Mouse (Mus musculus): ENCODE results near the gene Trit1. TPM values are rescaled to one million over a fixed set of nuclear protein-coding genes. Genes with fewer than 3 reads are reported as not detected.

Trit1 gene
- total and polyA plus RNA-seq, 2 experiments from 2014 or later: 22.1 to 23.7 TPM

DNA sequence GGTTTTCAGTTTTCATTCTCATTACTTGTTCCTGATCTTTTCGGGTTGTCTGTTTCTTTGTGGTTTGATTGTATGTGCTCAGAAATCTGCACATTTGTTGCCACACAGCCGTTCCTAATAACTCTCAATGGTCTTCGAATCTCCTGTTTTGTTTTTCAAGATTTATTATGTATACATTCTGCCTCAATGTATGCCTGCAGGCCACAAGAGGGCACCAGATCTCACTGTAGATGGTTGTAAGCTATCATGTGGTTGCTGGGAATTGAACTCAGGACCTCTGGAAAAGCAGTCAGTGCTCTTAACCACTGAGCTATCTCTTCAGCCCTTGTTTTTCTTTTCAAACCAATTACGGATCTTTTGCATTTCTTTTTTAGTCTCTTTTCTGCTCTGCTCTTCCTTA is 70.0 kb downstream of the Trit1 start:
- no peaks in the 10 kb centered on the region for H3K4me1 ChIP-seq (ENCODE audit: insufficient read depth)
- H3K27ac ChIP-seq (ENCODE audit: low read depth, low read length): no peak overlapping the region
- H3K9ac ChIP-seq: no peak overlapping the region
- WGBS: 91% methylated on average over 4 of the region's 4 CpGs
- H3K4me3 ChIP-seq (ENCODE audit: low read depth, low read length): no peak overlapping the region
- H3K9me3 ChIP-seq (ENCODE audit: low read length): no peaks in the 10 kb centered on the region
- DNase-seq (no peak), ATAC-seq (no peak)
- no peaks in the 10 kb centered on the region for H3K36me3 ChIP-seq (ENCODE audit: insufficient read depth)
- peak; percentile 18; the same call in 1 of the 2 replicates for TF ChIP-seq CTCF (IDR thresholded peaks at IDR 0.05; ENCODE audit: low read depth)
- no peak overlapping the region for H3K4me2 ChIP-seq (ENCODE audit: low read depth)
- no peaks in the 10 kb centered on the region for H3K27me3 ChIP-seq (ENCODE audit: insufficient read depth, low read length)

GRCm38 (mm10) chr4:123092621-123093020 is 76.2 kb downstream of the Trit1 start:
- 74% methylated on average over 5 of the region's 5 CpGs for WGBS
- no peak overlapping the region for H3K9ac ChIP-seq

GRCm38 (mm10) chr4:123093064-123093776 is 76.8 kb downstream of the Trit1 start:
- Histone ChIP-seq H3K9me3 (ENCODE audit: low read length) (no peaks in the 10 kb centered on the region), H3K27me3 (ENCODE audit: insufficient read depth, low read length) (no peaks in the 10 kb centered on the region), H3K9ac (no peak overlapping the region), H3K4me3 (ENCODE audit: low read depth, low read length) (no peak overlapping the region), H3K27ac (ENCODE audit: low read depth, low read length) (no peak overlapping the region), H3K36me3 (ENCODE audit: insufficient read depth) (no peaks in the 10 kb centered on the region), H3K4me2 (ENCODE audit: low read depth) (no peak overlapping the region), H3K4me1 (ENCODE audit: insufficient read depth) (no peaks in the 10 kb centered on the region)
- DNase-seq: no peak
- no peak for TF ChIP-seq CTCF (IDR thresholded peaks at IDR 0.05; ENCODE audit: low read depth)
- 67% methylated on average over 17 of the region's 17 CpGs for WGBS
- no peak for ATAC-seq

More at GRCm38 (mm10) chr4:123092621-123093020, 76.2 kb downstream of the Trit1 start:
- Histone ChIP-seq H3K27ac (ENCODE audit: low read depth, low read length) (no peak overlapping the region), H3K4me1 (ENCODE audit: insufficient read depth) (no peaks in the 10 kb centered on the region), H3K36me3 (ENCODE audit: insufficient read depth) (no peaks in the 10 kb centered on the region), H3K9me3 (ENCODE audit: low read length) (no peaks in the 10 kb centered on the region), H3K4me3 (ENCODE audit: low read depth, low read length) (no peak overlapping the region), H3K27me3 (ENCODE audit: insufficient read depth, low read length) (no peaks in the 10 kb centered on the region), H3K4me2 (ENCODE audit: low read depth) (no peak overlapping the region)
- no peak for TF ChIP-seq CTCF (IDR thresholded peaks at IDR 0.05; ENCODE audit: low read depth)
- DNase-seq (no peak), ATAC-seq (no peak)

- H3K27me3 ChIP-seq (ENCODE audit: insufficient read depth, low read length): no peaks in the 10 kb centered on the region
- no peaks in the 10 kb centered on the region for H3K9me3 ChIP-seq (ENCODE audit: low read length)
- H3K4me3 ChIP-seq (ENCODE audit: low read depth, low read length): no peak overlapping the region
- DNase-seq (no peak), ATAC-seq (no peak)
- TF ChIP-seq CTCF (IDR thresholded peaks at IDR 0.05; ENCODE audit: low read depth): no peak
- H3K4me2 ChIP-seq (ENCODE audit: low read depth): no peak overlapping the region
- H3K9ac ChIP-seq: no peak overlapping the region
- WGBS: 75% methylated on average over 9 of the region's 9 CpGs
- H3K27ac ChIP-seq (ENCODE audit: low read depth, low read length): no peak overlapping the region
- H3K4me1 ChIP-seq (ENCODE audit: insufficient read depth): no peaks in the 10 kb centered on the region
- no peaks in the 10 kb centered on the region for H3K36me3 ChIP-seq (ENCODE audit: insufficient read depth)
Measured at GRCm38 (mm10) chr4:123093869-123094268, 77.5 kb downstream of the Trit1 start.

Other genes starting within 250 kb of the Trit1 start
- 43.7 and 53.8 TPM in 2 replicates for gene Ppt1, start 180.4 kb upstream of the Trit1 start, total RNA-seq (2014; rRNA removed)
- 51.1 and 68.7 TPM in 2 replicates for gene Ppt1, start 180.4 kb upstream of the Trit1 start, polyA plus RNA-seq (2015; fragmentation: Nextera tagmentation; extraction: Ambion mirVana)
- 155 and 161 TPM in 2 replicates for gene Cap1, start 130.5 kb upstream of the Trit1 start, total RNA-seq (2014; rRNA removed)
- gene Cap1, start 130.5 kb upstream of the Trit1 start, polyA plus RNA-seq (2015; fragmentation: Nextera tagmentation; extraction: Ambion mirVana): 68.5 and 75.2 TPM in 2 replicates
- 34.7 and 40.7 TPM in 2 replicates for gene Mfsd2a, start 55.4 kb upstream of the Trit1 start, total RNA-seq (2014; rRNA removed)
- 30.6 and 33.4 TPM in 2 replicates for gene Mfsd2a, start 55.4 kb upstream of the Trit1 start, polyA plus RNA-seq (2015; fragmentation: Nextera tagmentation; extraction: Ambion mirVana)
- gene Mycl, start 20.9 kb upstream of the Trit1 start, total RNA-seq (2014; rRNA removed): 106 and 113 TPM in 2 replicates
- 65.9 and 67.6 TPM in 2 replicates for gene Mycl, start 20.9 kb upstream of the Trit1 start, polyA plus RNA-seq (2015; fragmentation: Nextera tagmentation; extraction: Ambion mirVana)
- 0.31 and 0.62 TPM in 2 replicates for gene Bmp8b, start 88.6 kb downstream of the Trit1 start, total RNA-seq (2014; rRNA removed)
- gene Bmp8b, start 88.6 kb downstream of the Trit1 start, polyA plus RNA-seq (2015; fragmentation: Nextera tagmentation; extraction: Ambion mirVana): 0.15 and 0.40 TPM in 2 replicates
- gene Oxct2b, start 99.7 kb downstream of the Trit1 start, total RNA-seq (2014; rRNA removed): 0.62 TPM in 2 replicates
- 0.33 and 0.34 TPM in 2 replicates for gene Oxct2b, start 99.7 kb downstream of the Trit1 start, polyA plus RNA-seq (2015; fragmentation: Nextera tagmentation; extraction: Ambion mirVana)
- 28.9 and 34.2 TPM in 2 replicates for gene Ppie, start 123.4 kb downstream of the Trit1 start, total RNA-seq (2014; rRNA removed)
- 47.7 and 53.6 TPM in 2 replicates for gene Ppie, start 123.4 kb downstream of the Trit1 start, polyA plus RNA-seq (2015; fragmentation: Nextera tagmentation; extraction: Ambion mirVana)
- gene Hpcal4, start 166.6 kb downstream of the Trit1 start, total RNA-seq (2014; rRNA removed): 57.1 and 58.5 TPM in 2 replicates
- gene Hpcal4, start 166.6 kb downstream of the Trit1 start, polyA plus RNA-seq (2015; fragmentation: Nextera tagmentation; extraction: Ambion mirVana): 45.5 and 78.1 TPM in 2 replicates
- gene Nt5c1a, start 184.9 kb downstream of the Trit1 start, total RNA-seq (2014; rRNA removed): 2.4 and 3.4 TPM in 2 replicates
- 0.26 and 0.33 TPM in 2 replicates for gene Nt5c1a, start 184.9 kb downstream of the Trit1 start, polyA plus RNA-seq (2015; fragmentation: Nextera tagmentation; extraction: Ambion mirVana)
- 3.6 and 6.3 TPM in 2 replicates for gene Heyl, start 217.0 kb downstream of the Trit1 start, total RNA-seq (2014; rRNA removed)
- 4.2 and 4.6 TPM in 2 replicates for gene Heyl, start 217.0 kb downstream of the Trit1 start, polyA plus RNA-seq (2015; fragmentation: Nextera tagmentation; extraction: Ambion mirVana)
- gene Pabpc4, start 245.8 kb downstream of the Trit1 start, total RNA-seq (2014; rRNA removed): 83.7 and 92.6 TPM in 2 replicates
- 24.8 and 28.2 TPM in 2 replicates for gene Pabpc4, start 245.8 kb downstream of the Trit1 start, polyA plus RNA-seq (2015; fragmentation: Nextera tagmentation; extraction: Ambion mirVana)